Mouse (Mus musculus): Measurements from ENCODE around the gene 1110059E24Rik. TPM values are rescaled to one million over a fixed set of nuclear protein-coding genes. Genes with fewer than 3 reads are reported as not detected.

The 1110059E24Rik gene
- polyA plus RNA-seq, 1 experiment = 0.86 TPM

DNA sequence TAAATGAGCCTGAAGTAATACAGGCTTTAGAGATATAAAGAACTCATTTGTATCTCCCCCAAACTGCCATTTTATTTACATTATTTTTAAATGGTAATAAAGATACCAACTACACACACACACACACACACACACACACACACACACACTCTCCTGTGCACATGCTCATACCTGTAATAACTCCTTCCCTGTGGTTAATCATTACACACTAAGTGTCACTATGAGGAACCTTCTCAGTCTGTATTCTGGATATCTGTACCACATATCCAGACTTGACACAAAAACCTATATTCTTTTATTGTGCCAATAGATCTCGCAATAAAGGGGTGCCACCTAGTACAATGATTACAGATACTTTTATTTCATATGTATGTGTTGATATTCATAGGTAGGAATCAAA, 62.9 kb downstream of the 1110059E24Rik start:
- no peak overlapping the region for H3K27ac ChIP-seq (ENCODE audit: insufficient read depth, low read depth, low read length)
- H3K4me3 ChIP-seq (ENCODE audit: low read depth, low read length) = no peak overlapping the region
- H3K27me3 ChIP-seq (ENCODE audit: control insufficient read depth, insufficient read depth, low read length) = no peaks in the 10 kb centered on the region
- peaks cover 6% of the 10 kb centered on the region for H3K36me3 ChIP-seq (ENCODE audit: control insufficient read depth, insufficient read depth, low read length)
- H3K4me1 ChIP-seq (ENCODE audit: control insufficient read depth, insufficient read depth, insufficient read length, low read length) = no peaks in the 10 kb centered on the region
- WGBS = 37% methylated on average over 1 of the region's 1 CpGs
- no peak for TF ChIP-seq CTCF (IDR thresholded peaks at IDR 0.05; ENCODE audit: extremely low read depth, insufficient read length, insufficient replicate concordance, low read depth, low read length)
- no peak for TF ChIP-seq POLR2A (IDR thresholded peaks at IDR 0.05; ENCODE audit: low read depth, low read length)

DNA sequence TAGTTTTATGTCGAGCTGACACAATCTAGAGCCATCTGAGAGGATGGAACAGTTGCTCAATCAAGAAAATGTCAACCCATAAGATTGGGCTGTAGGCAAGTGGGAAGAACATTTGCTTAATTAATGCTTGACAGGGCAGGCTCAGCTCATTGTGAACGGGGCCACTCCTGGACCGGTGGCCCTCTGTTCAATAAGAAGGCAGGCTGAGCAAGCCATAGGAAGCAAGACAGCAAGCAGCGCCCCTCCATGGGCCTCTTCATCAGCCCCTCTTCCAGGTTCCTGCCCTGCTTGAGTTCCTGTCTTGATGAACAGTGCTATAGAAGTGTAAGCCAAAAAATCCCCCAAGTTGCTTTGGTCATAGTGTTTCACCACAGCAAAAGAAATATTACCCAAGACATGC, 65.2 kb downstream of the 1110059E24Rik start:
- peaks cover 3% of the 10 kb centered on the region; the same call in 1 of the 2 replicates for H3K36me3 ChIP-seq (ENCODE audit: control insufficient read depth, insufficient read depth, low read length)
- 89% methylated on average over 4 of the region's 4 CpGs for WGBS
- no peak overlapping the region for H3K4me3 ChIP-seq (ENCODE audit: low read depth, low read length)
- H3K4me1 ChIP-seq (ENCODE audit: control insufficient read depth, insufficient read depth, insufficient read length, low read length) = no peaks in the 10 kb centered on the region
- TF ChIP-seq CTCF (IDR thresholded peaks at IDR 0.05; ENCODE audit: extremely low read depth, insufficient read length, insufficient replicate concordance, low read depth, low read length) (no peak), POLR2A (IDR thresholded peaks at IDR 0.05; ENCODE audit: low read depth, low read length) (no peak)
- no peak overlapping the region for H3K27ac ChIP-seq (ENCODE audit: insufficient read depth, low read depth, low read length)
- no peaks in the 10 kb centered on the region for H3K27me3 ChIP-seq (ENCODE audit: control insufficient read depth, insufficient read depth, low read length)

DNA sequence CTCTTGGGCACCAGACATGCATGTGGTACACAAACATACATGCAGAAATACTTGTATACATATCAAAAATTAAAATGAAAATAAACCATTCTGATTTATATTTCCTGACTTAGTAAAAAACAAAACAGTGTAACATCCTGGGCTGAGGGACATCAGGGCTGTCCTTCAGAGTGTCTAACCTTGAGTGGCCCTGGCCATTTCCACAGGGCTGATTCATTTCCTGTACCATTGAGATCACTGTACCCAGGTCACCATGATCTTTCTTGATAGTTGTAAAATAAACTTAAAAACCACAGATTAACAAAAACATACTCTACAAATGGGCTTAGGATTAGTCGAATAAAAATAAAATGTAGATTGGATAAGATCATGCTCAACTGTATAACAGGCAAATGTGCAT, 66.2 kb downstream of the 1110059E24Rik start:
- no peaks in the 10 kb centered on the region for H3K27me3 ChIP-seq (ENCODE audit: control insufficient read depth, insufficient read depth, low read length)
- peaks cover 3% of the 10 kb centered on the region; the same call in 1 of the 2 replicates for H3K36me3 ChIP-seq (ENCODE audit: control insufficient read depth, insufficient read depth, low read length)
- H3K4me1 ChIP-seq (ENCODE audit: control insufficient read depth, insufficient read depth, insufficient read length, low read length) = no peaks in the 10 kb centered on the region
- TF ChIP-seq CTCF (IDR thresholded peaks at IDR 0.05; ENCODE audit: extremely low read depth, insufficient read length, insufficient replicate concordance, low read depth, low read length) (no peak), POLR2A (IDR thresholded peaks at IDR 0.05; ENCODE audit: low read depth, low read length) (no peak)
- no peak overlapping the region for H3K4me3 ChIP-seq (ENCODE audit: low read depth, low read length)
- WGBS = 96% methylated on average over 1 of the region's 1 CpGs
- no peak overlapping the region for H3K27ac ChIP-seq (ENCODE audit: insufficient read depth, low read depth, low read length)

DNA sequence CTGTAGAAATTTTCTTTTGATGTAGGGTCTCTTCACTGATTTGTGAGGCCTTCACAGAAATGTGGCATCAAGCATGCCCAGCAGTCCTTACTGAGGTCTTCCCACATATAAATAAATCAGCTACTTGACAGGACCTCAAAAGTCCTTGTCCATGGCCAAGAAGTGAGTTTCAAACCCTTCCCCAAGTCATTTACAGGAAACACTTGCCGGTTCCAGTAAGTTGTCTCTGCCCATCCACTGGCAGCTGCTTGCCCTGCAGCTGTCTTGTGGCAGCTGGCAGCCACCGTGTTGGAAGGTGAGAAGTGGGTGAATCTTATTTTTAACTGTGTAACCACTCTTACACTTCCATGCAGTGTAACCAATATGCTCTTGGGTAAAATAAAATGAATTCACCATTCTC, 66.9 kb downstream of the 1110059E24Rik start:
- Histone ChIP-seq H3K27me3 (ENCODE audit: control insufficient read depth, insufficient read depth, low read length) (no peaks in the 10 kb centered on the region), H3K27ac (ENCODE audit: insufficient read depth, low read depth, low read length) (no peak overlapping the region), H3K4me1 (ENCODE audit: control insufficient read depth, insufficient read depth, insufficient read length, low read length) (no peaks in the 10 kb centered on the region), H3K36me3 (ENCODE audit: control insufficient read depth, insufficient read depth, low read length) (peaks cover 3% of the 10 kb centered on the region; the same call in 1 of the 2 replicates), H3K4me3 (ENCODE audit: low read depth, low read length) (no peak overlapping the region)
- no peak for TF ChIP-seq CTCF (IDR thresholded peaks at IDR 0.05; ENCODE audit: extremely low read depth, insufficient read length, insufficient replicate concordance, low read depth, low read length)
- TF ChIP-seq POLR2A (IDR thresholded peaks at IDR 0.05; ENCODE audit: low read depth, low read length) = no peak
- WGBS = 69% methylated on average over 2 of the region's 2 CpGs

DNA sequence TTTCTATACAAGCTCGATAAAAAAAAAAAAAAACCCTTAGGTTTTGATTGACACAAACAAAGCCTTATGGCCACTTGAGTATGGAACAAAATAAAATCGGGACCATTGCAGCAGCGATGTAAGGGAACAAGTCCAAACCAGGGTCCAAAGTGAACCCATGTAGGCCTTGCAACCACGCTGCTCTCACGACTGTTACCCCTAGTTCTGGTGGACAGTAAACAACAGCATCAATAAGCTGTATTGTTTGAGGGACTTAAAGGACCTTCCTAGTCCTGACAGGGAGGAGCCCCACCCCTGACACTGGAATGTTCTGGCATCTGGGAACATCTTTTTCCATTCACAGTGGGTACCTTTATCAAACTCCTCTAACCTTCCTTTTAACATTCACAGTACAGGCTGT, 68.8 kb downstream of the 1110059E24Rik start:
- Histone ChIP-seq H3K4me1 (ENCODE audit: control insufficient read depth, insufficient read depth, insufficient read length, low read length) (no peaks in the 10 kb centered on the region), H3K27me3 (ENCODE audit: control insufficient read depth, insufficient read depth, low read length) (no peaks in the 10 kb centered on the region), H3K4me3 (ENCODE audit: low read depth, low read length) (no peak overlapping the region), H3K27ac (ENCODE audit: insufficient read depth, low read depth, low read length) (peak overlapping the region; percentile 57), H3K36me3 (ENCODE audit: control insufficient read depth, insufficient read depth, low read length) (peaks cover 2% of the 10 kb centered on the region; the same call in 1 of the 2 replicates)
- TF ChIP-seq CTCF (IDR thresholded peaks at IDR 0.05; ENCODE audit: extremely low read depth, insufficient read length, insufficient replicate concordance, low read depth, low read length) (no peak), POLR2A (IDR thresholded peaks at IDR 0.05; ENCODE audit: low read depth, low read length) (no peak)
- WGBS = 74% methylated on average over 5 of the region's 5 CpGs

DNA sequence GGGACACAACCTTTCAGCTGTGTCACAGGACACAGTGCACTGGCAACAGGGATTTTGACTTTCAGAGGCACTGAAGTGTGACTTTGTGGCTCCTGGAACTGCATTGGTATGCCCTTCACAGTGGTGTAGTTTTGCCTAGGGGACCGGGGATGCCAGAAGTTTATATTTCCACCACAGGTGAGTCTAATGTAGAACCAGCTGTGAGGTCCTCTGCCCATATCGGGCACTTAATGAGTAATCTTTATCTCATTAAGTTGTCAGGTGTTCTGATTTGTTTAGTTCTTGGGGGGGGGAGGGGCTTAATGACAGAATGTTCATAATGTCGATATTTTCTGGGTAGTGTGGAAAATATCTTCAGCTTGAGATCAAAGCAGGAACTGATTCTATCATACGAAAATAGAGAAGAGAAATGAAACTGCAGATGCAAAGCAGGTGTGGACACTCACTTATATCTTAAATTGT, 69.2 kb downstream of the 1110059E24Rik start:
- Histone ChIP-seq H3K36me3 (ENCODE audit: control insufficient read depth, insufficient read depth, low read length) (peaks cover 2% of the 10 kb centered on the region; the same call in 1 of the 2 replicates), H3K27ac (ENCODE audit: insufficient read depth, low read depth, low read length) (peak overlapping the region; percentile 39; the same call in 1 of the 2 replicates), H3K4me1 (ENCODE audit: control insufficient read depth, insufficient read depth, insufficient read length, low read length) (no peaks in the 10 kb centered on the region), H3K4me3 (ENCODE audit: low read depth, low read length) (no peak overlapping the region), H3K27me3 (ENCODE audit: control insufficient read depth, insufficient read depth, low read length) (no peaks in the 10 kb centered on the region)
- WGBS = 56% methylated on average over 4 of the region's 4 CpGs
- no peak for TF ChIP-seq POLR2A (IDR thresholded peaks at IDR 0.05; ENCODE audit: low read depth, low read length)
- no peak for TF ChIP-seq CTCF (IDR thresholded peaks at IDR 0.05; ENCODE audit: extremely low read depth, insufficient read length, insufficient replicate concordance, low read depth, low read length)

DNA sequence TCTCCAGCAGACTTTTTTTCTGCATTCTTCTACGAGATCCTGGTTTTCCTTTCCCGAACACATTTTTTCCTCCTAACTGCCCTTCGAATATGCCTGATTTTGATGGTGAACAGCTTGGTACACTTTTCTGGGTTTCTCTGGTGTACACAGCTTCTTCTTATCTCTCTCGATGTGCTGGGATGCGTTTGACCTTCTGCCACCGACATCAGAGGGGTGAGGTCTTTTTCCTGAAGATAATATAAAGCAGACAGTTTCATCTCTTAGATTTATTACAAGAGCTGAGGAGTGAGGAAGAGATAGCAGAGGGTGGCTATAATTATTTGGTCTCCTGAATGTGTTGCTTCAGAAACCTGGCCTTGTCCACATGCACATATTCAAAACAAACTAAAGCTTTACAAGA, 71.4 kb downstream of the 1110059E24Rik start:
- Histone ChIP-seq H3K27ac (ENCODE audit: insufficient read depth, low read depth, low read length) (no peak overlapping the region), H3K4me3 (ENCODE audit: low read depth, low read length) (no peak overlapping the region), H3K27me3 (ENCODE audit: control insufficient read depth, insufficient read depth, low read length) (no peaks in the 10 kb centered on the region), H3K36me3 (ENCODE audit: control insufficient read depth, insufficient read depth, low read length) (no peaks in the 10 kb centered on the region), H3K4me1 (ENCODE audit: control insufficient read depth, insufficient read depth, insufficient read length, low read length) (no peaks in the 10 kb centered on the region)
- WGBS = 67% methylated on average over 6 of the region's 6 CpGs
- no peak for TF ChIP-seq CTCF (IDR thresholded peaks at IDR 0.05; ENCODE audit: extremely low read depth, insufficient read length, insufficient replicate concordance, low read depth, low read length)
- no peak for TF ChIP-seq POLR2A (IDR thresholded peaks at IDR 0.05; ENCODE audit: low read depth, low read length)

Data from small intestine, adult 2 months (tissue).